Mouse (Mus musculus): Measurements from ENCODE around the gene Gm44790. TPM values are rescaled to one million over a fixed set of nuclear protein-coding genes. Genes with fewer than 3 reads are reported as not detected.

Gene Gm44790
- polyA plus RNA-seq, 1 experiment from 2014 or later = not detected

DNA sequence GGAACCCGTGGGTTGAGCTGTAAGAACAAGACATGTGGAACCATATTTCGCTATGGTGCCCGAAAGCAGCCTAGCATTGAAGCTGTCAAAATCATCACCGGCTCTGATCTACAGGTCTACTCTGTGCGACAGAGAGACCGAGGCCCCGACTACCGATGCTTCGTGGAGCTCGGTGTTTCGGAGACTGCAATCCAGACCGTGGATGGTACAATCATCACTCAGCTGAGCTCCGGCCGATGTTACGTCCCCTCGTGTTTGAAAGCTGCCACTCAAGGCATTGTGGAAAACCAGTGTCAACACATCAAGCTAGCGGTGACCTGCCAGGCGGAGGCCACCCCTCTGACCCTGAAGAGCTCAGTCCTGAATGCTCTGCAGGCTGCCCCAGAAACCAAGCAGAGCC lies 19.1 kb downstream of the Gm44790 start:
- WGBS = 91% methylated on average over 18 of the region's 18 CpGs
- ATAC-seq (ENCODE audit: extremely low read depth, insufficient number of reproducible peaks, low FRiP score, low TSS enrichment) = no peak
- no peaks in the 10 kb centered on the region for H3K27me3 ChIP-seq (replicated peaks)
- no peaks in the 10 kb centered on the region for H3K4me1 ChIP-seq
- H3K4me3 ChIP-seq = no peak overlapping the region
- H3K4me2 ChIP-seq = no peak overlapping the region
- H3K27ac ChIP-seq (replicated peaks) = no peak overlapping the region
- H3K9me3 ChIP-seq = no peaks in the 10 kb centered on the region
- H3K9ac ChIP-seq = no peak overlapping the region
- peaks cover 75% of the 10 kb centered on the region for H3K36me3 ChIP-seq

DNA sequence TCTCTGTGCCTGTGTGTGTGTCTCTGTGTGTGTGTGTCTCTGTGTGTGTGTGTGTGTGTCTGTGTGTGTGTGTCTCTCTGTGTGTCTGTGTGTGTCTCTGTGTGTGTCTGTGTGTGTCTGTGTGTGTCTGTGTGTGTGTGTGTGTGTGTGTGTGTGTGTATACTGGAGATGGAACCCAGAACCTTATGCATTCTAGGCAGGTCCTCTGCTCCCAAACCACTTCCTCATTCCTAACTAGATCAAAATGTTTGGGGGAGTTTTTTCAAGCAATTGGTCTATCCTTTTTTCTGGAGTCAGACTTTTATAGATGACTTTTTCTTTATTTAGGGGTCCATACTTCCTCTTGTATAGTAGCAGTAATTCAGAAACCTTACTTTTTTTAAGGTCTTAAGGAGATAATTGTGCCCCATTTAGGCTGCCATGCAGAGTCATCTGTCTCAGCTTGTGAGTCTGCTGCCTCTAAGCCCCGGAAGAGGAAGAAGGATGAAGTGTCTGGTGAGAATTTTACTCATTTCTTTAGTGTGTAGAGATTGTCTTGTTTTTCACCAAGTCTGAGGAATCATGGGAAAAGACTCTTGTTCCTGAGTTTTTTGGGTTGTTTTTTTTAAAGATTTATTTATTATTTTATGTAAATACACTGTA lies 20.6 kb downstream of the Gm44790 start:
- Histone ChIP-seq H3K4me1 (no peaks in the 10 kb centered on the region), H3K4me2 (no peak overlapping the region), H3K9ac (no peak overlapping the region), H3K36me3 (peaks cover 80% of the 10 kb centered on the region), H3K9me3 (no peaks in the 10 kb centered on the region), H3K4me3 (no peak overlapping the region), H3K27ac (replicated peaks) (no peak overlapping the region), H3K27me3 (replicated peaks) (no peaks in the 10 kb centered on the region)
- 77% methylated on average over 1 of the region's 1 CpGs for WGBS
- no peak for ATAC-seq (ENCODE audit: extremely low read depth, insufficient number of reproducible peaks, low FRiP score, low TSS enrichment)

DNA sequence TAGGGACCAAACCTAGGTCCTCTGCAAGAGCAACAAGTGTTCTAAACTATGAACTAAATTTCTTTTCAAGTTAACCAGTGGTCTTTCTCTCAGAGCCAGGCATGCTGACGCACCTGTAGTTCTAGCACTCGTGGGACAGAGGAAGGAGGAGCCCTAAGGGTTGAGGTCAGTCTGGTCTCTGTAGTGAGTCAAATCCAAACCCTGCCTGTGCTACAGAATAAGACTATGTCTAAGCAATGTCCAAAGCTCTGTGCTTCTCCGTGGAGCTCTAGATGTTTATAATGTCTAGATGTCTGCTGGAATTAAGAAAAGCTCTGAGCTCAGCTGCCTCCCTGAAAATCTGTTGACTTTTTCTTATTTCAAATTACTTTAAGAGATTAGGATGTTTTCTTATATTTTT lies 30.3 kb downstream of the Gm44790 start:
- H3K36me3 ChIP-seq = peaks cover 86% of the 10 kb centered on the region
- ATAC-seq (ENCODE audit: extremely low read depth, insufficient number of reproducible peaks, low FRiP score, low TSS enrichment) = no peak
- no peaks in the 10 kb centered on the region for H3K9me3 ChIP-seq
- H3K9ac ChIP-seq = no peak overlapping the region
- H3K4me3 ChIP-seq = no peak overlapping the region
- 90% methylated on average over 3 of the region's 3 CpGs for whole genome bisulfite sequencing
- H3K27ac ChIP-seq (replicated peaks) = no peak overlapping the region
- no peaks in the 10 kb centered on the region for H3K27me3 ChIP-seq (replicated peaks)
- H3K4me2 ChIP-seq = no peak overlapping the region
- H3K4me1 ChIP-seq = no peaks in the 10 kb centered on the region

DNA sequence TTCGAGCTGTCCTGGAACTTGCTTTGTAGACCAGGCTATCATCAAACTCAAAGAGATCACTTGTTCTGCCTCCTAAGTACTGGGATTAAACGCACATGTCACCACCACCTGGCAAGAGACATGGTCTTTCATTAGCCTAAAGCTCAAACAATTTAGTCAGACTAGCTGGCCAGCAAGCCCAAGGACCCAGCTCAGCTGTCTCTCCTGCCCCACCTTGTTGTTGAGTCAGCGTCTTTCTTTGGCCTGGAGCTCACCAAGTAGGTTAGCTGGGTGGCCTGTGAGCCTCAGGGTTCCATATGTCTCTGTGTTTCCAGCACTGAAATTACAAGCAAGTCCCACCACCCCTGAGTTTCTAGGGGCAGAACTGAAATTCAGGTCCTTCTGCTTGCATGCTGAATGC lies 36.6 kb downstream of the Gm44790 start:
- Histone ChIP-seq H3K9ac (no peak overlapping the region), H3K4me3 (no peak overlapping the region), H3K4me1 (no peaks in the 10 kb centered on the region), H3K4me2 (no peak overlapping the region), H3K27ac (replicated peaks) (no peak overlapping the region), H3K9me3 (no peaks in the 10 kb centered on the region), H3K27me3 (replicated peaks) (no peaks in the 10 kb centered on the region), H3K36me3 (peaks cover 89% of the 10 kb centered on the region)
- 91% methylated on average over 3 of the region's 3 CpGs for WGBS
- no peak for ATAC-seq (ENCODE audit: extremely low read depth, insufficient number of reproducible peaks, low FRiP score, low TSS enrichment)

DNA sequence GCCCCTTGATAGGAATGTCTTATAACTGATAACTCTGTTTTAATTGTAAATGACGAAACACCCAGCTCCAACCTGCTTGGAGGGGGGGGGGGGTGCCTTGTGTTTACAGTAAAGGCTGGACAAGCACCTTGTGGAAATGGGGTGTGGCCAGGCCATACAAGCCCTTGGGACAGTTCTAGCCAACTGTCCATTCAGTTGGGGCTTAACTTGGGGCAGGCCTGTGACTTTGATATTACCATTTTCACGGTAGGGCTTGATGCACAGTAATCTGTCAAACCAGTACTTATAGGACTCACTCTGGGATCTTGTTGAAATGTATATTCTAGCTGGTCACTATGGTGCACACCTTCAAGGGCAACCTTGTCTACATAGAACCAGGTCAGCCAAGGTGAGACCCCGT lies 44.9 kb downstream of the Gm44790 start:
- Histone ChIP-seq H3K9me3 (no peaks in the 10 kb centered on the region), H3K36me3 (peaks cover 45% of the 10 kb centered on the region), H3K4me1 (peaks cover 44% of the 10 kb centered on the region), H3K27me3 (replicated peaks) (no peaks in the 10 kb centered on the region), H3K4me3 (peak overlapping the region; percentile 52), H3K9ac (peak overlapping the region; percentile 85), H3K4me2 (peak overlapping the region; percentile 82), H3K27ac (replicated peaks) (peak overlapping the region; percentile 91)
- no peak for ATAC-seq (ENCODE audit: extremely low read depth, insufficient number of reproducible peaks, low FRiP score, low TSS enrichment)
- 80% methylated on average over 3 of the region's 3 CpGs for WGBS

DNA sequence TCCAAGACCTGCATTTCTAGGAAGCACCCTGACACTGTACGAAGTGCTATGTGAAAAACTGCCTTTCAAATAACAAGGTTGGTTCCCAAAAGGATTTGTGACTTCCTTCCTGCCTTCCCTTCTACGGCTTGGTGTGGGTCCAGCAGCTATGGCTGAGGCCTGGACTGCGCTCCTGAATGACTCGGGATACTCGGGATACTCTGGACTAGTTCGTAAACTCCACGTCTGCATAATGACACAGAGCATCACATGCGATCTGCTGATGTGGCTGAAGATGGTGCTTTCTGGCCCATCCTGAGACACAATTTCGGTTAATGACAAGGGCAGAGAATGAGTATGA lies 45.3 kb downstream of the Gm44790 start:
- Histone ChIP-seq H3K4me1 (peaks cover 49% of the 10 kb centered on the region), H3K27ac (replicated peaks) (peak overlapping the region; percentile 91), H3K4me3 (peak overlapping the region; percentile 52), H3K9me3 (no peaks in the 10 kb centered on the region), H3K27me3 (replicated peaks) (no peaks in the 10 kb centered on the region), H3K4me2 (peak overlapping the region; percentile 82), H3K36me3 (peaks cover 42% of the 10 kb centered on the region), H3K9ac (peak overlapping the region; percentile 85)
- ATAC-seq (ENCODE audit: extremely low read depth, insufficient number of reproducible peaks, low FRiP score, low TSS enrichment) = 0 out of 2 replicates have a peak, but pooled peaks have one; percentile 3
- 18% methylated on average over 9 of the region's 9 CpGs for WGBS

DNA sequence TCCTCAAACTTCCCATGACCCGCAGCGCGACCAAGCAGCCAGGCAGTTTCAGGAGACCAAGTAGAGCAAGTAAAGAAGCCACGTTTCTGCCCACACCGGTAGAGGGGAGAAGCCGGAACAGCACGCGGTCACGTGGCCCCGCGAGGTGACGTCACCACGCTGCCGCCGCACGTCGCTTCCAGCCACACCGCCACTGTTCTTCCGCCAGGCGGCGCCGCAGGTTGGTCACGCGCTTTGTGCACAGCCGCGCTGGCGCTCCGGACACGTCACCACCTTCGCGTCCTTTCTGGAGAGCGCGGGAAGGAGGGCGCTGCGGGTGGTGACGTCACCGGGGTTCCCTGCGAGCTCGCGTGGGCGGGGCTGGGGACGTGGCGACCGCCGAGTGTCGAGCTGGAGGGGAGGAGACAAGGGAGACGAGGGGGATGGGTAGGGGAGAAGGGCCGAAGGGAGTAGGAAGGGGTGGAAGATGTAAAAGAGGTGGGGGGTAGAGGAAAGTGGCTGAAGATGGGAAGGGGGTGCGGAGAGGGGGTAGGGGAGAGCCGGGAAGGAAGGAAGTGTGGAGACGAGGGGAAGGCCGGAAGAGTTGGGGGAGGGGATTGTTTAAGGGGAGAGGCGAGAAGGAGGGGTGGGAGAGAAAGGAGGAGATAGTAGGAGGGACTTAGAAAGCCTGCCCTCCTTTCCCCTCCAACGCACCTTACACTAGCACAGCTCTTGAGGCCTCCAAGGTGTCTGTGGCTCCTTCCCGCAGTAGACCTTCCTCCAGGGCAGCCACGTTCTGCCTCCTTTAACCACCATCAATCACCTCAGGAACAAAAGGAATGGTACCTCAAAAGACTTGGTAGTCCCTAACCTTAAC lies 45.9 kb downstream of the Gm44790 start:
- Histone ChIP-seq H3K36me3 (peaks cover 36% of the 10 kb centered on the region), H3K9me3 (no peaks in the 10 kb centered on the region), H3K4me2 (peak overlapping the region; percentile 82), H3K27ac (replicated peaks) (peak overlapping the region; percentile 92), H3K9ac (peak overlapping the region; percentile 85), H3K4me3 (peak overlapping the region; percentile 52), H3K27me3 (replicated peaks) (no peaks in the 10 kb centered on the region), H3K4me1 (peaks cover 53% of the 10 kb centered on the region)
- under 1% methylated on average over 56 of the region's 56 CpGs for WGBS
- ATAC-seq (ENCODE audit: extremely low read depth, insufficient number of reproducible peaks, low FRiP score, low TSS enrichment) = peak; percentile 88

DNA sequence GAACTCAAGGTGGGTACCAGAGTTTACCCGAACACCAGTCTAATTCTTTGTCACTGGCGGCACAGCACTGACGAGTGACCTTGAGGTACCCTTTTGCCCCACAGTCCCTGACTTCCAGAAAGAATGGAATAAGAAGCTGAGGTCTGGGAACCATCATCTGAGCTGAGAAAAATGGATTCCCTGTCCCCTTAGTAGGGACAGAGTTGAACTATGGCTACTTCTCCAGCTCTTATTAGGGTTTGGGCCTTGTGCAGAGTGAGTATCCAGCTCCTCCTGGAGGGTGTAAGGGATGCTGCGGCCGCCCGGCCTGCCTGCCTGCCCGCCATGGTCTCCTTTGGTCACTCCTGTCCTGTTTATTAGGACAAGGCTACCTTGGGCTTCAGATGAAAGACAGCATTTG lies 46.6 kb downstream of the Gm44790 start:
- Histone ChIP-seq H3K27me3 (replicated peaks) (no peaks in the 10 kb centered on the region), H3K4me3 (peak overlapping the region; percentile 52), H3K4me1 (peaks cover 61% of the 10 kb centered on the region), H3K36me3 (peaks cover 29% of the 10 kb centered on the region), H3K9me3 (no peaks in the 10 kb centered on the region), H3K9ac (peak overlapping the region; percentile 80), H3K4me2 (peak overlapping the region; percentile 70), H3K27ac (replicated peaks) (peak overlapping the region; percentile 92)
- no peak for ATAC-seq (ENCODE audit: extremely low read depth, insufficient number of reproducible peaks, low FRiP score, low TSS enrichment)
- WGBS = 61% methylated on average over 7 of the region's 7 CpGs

DNA sequence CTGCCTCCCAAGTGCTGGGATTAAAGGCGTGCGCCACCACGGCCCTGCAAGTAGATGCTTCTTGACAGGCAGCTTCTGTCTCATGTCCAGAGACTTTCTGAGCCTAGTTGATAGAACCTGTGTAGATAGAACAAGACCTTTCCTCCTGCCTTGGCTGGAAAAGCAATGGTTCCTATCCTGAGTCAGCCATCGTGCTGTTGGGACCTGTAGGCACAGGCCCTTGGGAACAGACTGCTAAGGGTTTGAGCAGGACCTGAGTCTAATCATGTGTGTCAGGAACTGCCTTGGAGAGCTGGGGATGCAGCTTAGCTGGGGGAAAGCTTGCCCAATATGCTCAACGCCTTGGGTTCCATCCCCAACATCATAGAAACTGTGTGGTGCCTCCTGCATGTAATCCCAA lies 47.6 kb downstream of the Gm44790 start:
- Histone ChIP-seq H3K9ac (no peak overlapping the region), H3K4me3 (no peak overlapping the region), H3K9me3 (no peaks in the 10 kb centered on the region), H3K27ac (replicated peaks) (peak overlapping the region; percentile 85), H3K4me2 (no peak overlapping the region), H3K36me3 (peaks cover 19% of the 10 kb centered on the region), H3K4me1 (peaks cover 71% of the 10 kb centered on the region), H3K27me3 (replicated peaks) (no peaks in the 10 kb centered on the region)
- no peak for ATAC-seq (ENCODE audit: extremely low read depth, insufficient number of reproducible peaks, low FRiP score, low TSS enrichment)
- WGBS = 92% methylated on average over 5 of the region's 5 CpGs

DNA sequence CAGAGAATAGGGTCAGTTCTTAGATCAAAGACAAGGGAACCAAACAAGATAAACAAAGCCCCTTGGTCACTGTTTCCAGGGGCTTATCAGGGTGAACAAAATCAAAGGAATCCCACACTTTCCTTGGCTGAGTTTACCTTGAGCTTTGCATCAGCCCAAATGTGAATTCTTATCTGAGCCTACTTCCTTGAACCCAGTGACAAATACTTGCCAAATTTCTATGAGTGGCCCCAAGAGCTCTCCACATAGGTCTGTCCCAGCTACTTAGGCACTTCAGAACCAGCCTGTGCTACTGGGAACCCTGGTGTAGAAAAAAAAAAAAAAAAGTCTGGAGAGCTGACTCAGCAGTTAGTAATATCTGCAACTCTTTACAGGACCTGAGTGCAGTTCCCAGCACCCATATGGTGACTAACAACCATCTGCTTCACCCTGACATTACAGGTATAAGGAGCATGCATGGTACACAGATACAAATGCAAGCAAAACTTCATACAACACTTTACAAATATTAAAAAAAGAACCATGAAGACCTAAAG lies 48.3 kb downstream of the Gm44790 start:
- Histone ChIP-seq H3K4me1 (peaks cover 77% of the 10 kb centered on the region), H3K4me3 (no peak overlapping the region)

DNA sequence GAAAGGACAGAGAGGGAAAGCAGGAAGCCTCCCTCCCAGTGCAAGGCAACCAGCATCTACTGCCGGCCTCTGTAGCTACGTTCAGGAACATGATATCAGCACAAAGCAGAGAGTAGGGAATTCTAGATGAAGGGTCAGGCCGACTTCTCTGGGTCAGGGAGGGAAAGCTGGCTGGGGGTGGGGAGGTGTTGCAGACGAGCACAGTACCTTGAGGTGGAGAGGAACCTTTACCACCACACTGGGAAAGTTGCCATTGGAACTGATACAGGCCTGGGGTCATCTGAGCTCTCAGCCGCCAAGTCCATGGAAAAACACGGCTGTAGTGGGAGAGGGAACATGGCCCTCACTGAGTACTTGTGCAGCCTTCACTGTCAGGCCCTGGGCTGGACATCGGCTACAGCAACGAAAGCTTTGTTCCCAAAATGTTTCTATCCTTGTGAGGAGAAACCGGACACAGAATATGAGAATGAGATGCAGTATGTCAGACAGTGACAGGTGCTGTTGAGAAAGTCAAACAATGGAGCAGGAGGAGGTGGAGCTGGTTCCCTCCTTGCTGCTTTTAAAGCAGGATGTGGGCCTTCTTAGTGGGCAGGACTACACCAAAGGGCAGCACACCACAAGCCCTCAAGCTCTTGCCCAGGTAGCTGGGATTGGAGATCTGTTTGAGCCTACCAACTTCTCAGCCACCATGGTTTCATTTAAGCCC lies 49.2 kb downstream of the Gm44790 start:
- Histone ChIP-seq H3K4me1 (peaks cover 86% of the 10 kb centered on the region), H3K27me3 (replicated peaks) (no peaks in the 10 kb centered on the region), H3K36me3 (0 out of 2 replicates have a peak, but pooled peaks cover 5% of the 10 kb centered on the region), H3K4me3 (no peak overlapping the region), H3K4me2 (no peak overlapping the region), H3K9ac (0 out of 2 replicates have a peak overlapping the region, but pooled peaks have one; percentile 28), H3K9me3 (no peaks in the 10 kb centered on the region), H3K27ac (replicated peaks) (peak overlapping the region; percentile 85)
- WGBS = 38% methylated on average over 9 of the region's 9 CpGs
- ATAC-seq (ENCODE audit: extremely low read depth, insufficient number of reproducible peaks, low FRiP score, low TSS enrichment) = no peak

More for the DNA sequence above, 48.3 kb downstream of the Gm44790 start:
- H3K9me3 ChIP-seq = no peaks in the 10 kb centered on the region
- no peak for ATAC-seq (ENCODE audit: extremely low read depth, insufficient number of reproducible peaks, low FRiP score, low TSS enrichment)
- H3K27me3 ChIP-seq (replicated peaks) = no peaks in the 10 kb centered on the region
- no peak overlapping the region for H3K4me2 ChIP-seq
- peaks cover 13% of the 10 kb centered on the region for H3K36me3 ChIP-seq
- H3K9ac ChIP-seq = no peak overlapping the region
- H3K27ac ChIP-seq (replicated peaks) = peak overlapping the region; percentile 85

Measured in heart, embryonic 13.5 days (tissue).